Mouse (Mus musculus): ENCODE measurements at regions not wholly inside any gene's neighbourhood (a gene's known extent, or its start where the extent isn't known, plus 50 kb on each side); places are given as distances from the start of the nearest gene placed in this dataset.
"Not testable (repeated sequence)": the region's sequence is repeated elsewhere in the genome, so short reads cannot be mapped to it uniquely, and the experiment has no call there.

DNA sequence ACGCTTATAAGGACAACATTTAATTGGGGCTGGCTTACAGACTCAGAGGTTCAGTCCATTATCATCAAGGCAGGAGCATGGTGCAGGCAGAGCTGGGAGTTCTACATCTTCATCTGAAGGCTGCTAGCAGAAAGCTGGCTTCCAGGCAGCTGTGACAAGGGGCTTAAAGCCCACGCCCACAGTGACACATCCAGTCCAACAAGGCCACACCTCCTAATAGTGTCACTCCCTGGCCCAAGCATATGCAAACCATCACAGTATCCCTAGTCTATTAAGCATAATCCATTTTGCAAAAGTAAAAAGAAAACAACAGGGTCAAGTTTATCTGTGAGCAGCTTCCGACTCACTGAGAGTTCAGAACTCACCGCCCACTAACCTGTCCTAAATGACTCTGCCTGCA is 153.8 kb downstream of the Gxylt1 start:
- Histone ChIP-seq H3K9ac (no peak overlapping the region), H3K4me3 (no peak overlapping the region), H3K27ac (no peak overlapping the region), H3K36me3 (no peaks in the 10 kb centered on the region), H3K9me3 (no peaks in the 10 kb centered on the region), H3K4me2 (no peak overlapping the region), H3K4me1 (replicated peaks) (peaks cover 10% of the 10 kb centered on the region), H3K27me3 (0 out of 2 replicates have a peak, but pooled peaks cover 6% of the 10 kb centered on the region)
- 89% methylated on average over 4 of the region's 4 CpGs for WGBS
- no peak for ATAC-seq (ENCODE audit: low FRiP score)

DNA sequence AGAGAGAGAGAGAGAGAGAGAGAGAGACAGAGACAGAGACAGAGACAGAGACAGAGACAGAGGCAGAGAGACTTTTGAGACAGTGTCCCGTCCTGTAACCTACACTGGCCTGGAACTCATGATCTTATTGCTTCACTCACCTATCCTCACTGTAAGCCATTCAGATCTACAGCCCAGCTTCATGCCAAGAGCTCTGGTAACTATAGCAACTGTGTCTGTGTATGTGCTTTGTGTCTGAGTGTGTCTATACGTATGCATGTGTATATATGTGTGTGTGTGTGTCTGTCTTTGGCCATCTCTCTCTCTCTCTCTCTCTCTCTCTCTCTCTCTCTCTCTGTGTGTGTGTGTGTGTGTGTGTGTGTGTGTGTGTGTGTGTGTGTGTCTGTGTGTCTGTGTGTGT is 157.2 kb downstream of the Gxylt1 start:
- H3K9me3 ChIP-seq, H3K4me2 ChIP-seq: not testable (repeated sequence)

DNA sequence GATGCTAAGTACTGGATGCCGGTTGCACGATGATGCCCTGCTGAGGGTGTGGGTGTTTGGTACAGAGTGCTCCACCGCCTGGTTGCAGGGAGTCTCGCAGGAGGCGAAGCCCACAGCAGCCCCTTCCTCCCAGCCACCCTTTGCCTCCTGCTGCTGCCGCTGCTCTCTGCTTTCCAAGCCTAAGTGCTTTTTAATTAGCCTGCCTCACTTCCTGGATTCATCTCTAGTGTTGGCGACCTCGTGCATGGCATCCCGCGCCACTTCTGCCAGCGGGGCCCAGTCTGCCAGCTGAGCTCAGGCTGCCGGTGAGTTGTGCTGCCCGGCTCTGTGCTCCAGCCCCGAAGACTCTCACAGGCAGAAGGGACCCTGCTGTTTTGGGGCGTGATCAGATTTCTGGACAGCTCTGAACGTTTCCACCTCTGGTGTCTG is 159.3 kb downstream of the Gxylt1 start:
- Histone ChIP-seq H3K4me2 (peak overlapping the region; percentile 41), H3K36me3 (no peaks in the 10 kb centered on the region), H3K9ac (0 out of 2 replicates have a peak overlapping the region, but pooled peaks have one; percentile 26), H3K27me3 (0 out of 2 replicates have a peak, but pooled peaks cover 2% of the 10 kb centered on the region), H3K27ac (peak overlapping the region; percentile 72), H3K4me3 (peak overlapping the region; percentile 17), H3K9me3 (no peaks in the 10 kb centered on the region), H3K4me1 (replicated peaks) (peaks cover 14% of the 10 kb centered on the region)
- WGBS = 4% methylated on average over 16 of the region's 16 CpGs
- peak; percentile 86 for ATAC-seq (ENCODE audit: low FRiP score)

More for the DNA sequence above, 157.2 kb downstream of the Gxylt1 start:
- H3K9ac ChIP-seq; H3K36me3 ChIP-seq; H3K27me3 ChIP-seq; H3K4me3 ChIP-seq; H3K27ac ChIP-seq; ATAC-seq (ENCODE audit: low FRiP score): not testable (repeated sequence)
- H3K4me1 ChIP-seq (replicated peaks) = peaks cover 14% of the 10 kb centered on the region
- 64% methylated on average over 2 of the region's 2 CpGs for WGBS

DNA sequence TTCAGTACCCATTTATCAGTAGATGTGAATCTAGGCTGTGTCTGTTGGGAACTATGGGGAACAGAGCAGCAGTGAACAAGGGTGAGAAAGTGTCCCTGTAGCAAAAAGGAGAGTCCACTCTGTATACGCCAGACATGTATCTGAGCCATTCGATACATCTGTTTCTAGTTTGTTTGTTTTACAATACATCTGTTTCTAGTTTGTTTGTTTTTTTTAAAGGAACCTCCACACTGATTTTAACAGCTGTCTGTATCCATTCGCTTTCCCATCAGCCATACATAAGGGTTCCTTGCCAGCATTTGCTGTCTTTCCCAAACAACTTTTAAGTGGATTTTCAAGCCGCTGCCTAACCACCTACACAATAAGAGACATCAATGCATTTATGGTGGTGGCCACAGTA is 170.0 kb downstream of the Gxylt1 start:
- Histone ChIP-seq H3K4me1 (replicated peaks) (no peaks in the 10 kb centered on the region), H3K9me3 (no peaks in the 10 kb centered on the region), H3K27me3 (no peaks in the 10 kb centered on the region), H3K4me3 (no peak overlapping the region), H3K4me2 (no peak overlapping the region), H3K27ac (no peak overlapping the region), H3K9ac (no peak overlapping the region), H3K36me3 (no peaks in the 10 kb centered on the region)
- ATAC-seq (ENCODE audit: low FRiP score) = no peak
- 84% methylated on average over 4 of the region's 4 CpGs for WGBS

DNA sequence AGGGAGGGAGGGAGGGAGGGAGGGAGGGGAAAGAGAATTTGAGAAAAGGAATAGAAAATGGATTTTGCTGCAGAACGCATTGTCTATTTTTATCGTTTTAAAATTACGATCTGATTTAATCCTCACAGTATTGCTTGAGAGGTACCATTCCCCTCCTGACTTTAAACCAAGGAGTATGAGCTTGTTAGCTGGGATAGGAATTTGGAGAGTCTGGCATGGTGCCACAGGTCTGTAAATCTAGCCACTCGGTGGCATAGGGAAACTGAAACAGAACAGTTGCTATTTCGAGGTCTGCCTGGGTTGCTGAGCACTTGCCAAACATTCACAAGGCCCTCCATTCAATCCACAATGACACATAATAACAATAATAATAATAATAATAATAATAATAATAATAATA is 171.6 kb downstream of the Gxylt1 start:
- ATAC-seq (ENCODE audit: low FRiP score) = no peak
- 83% methylated on average over 5 of the region's 5 CpGs for WGBS

DNA sequence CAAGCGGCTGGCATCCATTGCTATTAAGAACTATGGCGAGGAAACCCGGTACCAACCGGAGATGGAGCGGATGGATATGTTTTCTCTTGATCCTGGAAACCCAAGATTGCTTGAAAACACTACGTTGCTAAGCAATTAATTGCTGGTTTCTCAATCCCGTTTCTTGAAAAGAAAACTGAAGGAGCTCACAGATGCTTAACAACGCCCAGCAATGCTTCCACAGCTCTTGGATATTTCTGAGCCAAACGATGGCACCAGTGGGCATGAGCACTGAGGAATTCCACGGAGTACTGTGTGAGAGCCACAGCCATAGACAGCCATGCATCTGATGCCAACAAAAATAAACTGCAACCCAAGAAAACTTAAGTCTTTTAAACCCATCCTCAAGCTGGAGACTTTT is 173.1 kb downstream of the Gxylt1 start:
- ATAC-seq (ENCODE audit: low FRiP score) = no peak
- H3K4me2 ChIP-seq = no peak overlapping the region
- 92% methylated on average over 10 of the region's 10 CpGs for WGBS
- H3K27me3 ChIP-seq = no peaks in the 10 kb centered on the region
- no peak overlapping the region for H3K9ac ChIP-seq
- no peak overlapping the region for H3K27ac ChIP-seq
- no peaks in the 10 kb centered on the region for H3K4me1 ChIP-seq (replicated peaks)
- H3K36me3 ChIP-seq = no peaks in the 10 kb centered on the region
- no peaks in the 10 kb centered on the region for H3K9me3 ChIP-seq
- no peak overlapping the region for H3K4me3 ChIP-seq

More for the DNA sequence above, 171.6 kb downstream of the Gxylt1 start:
- no peak overlapping the region for H3K4me3 ChIP-seq
- H3K36me3 ChIP-seq = no peaks in the 10 kb centered on the region
- no peak overlapping the region for H3K9ac ChIP-seq
- H3K9me3 ChIP-seq = no peaks in the 10 kb centered on the region
- H3K27me3 ChIP-seq = no peaks in the 10 kb centered on the region
- no peaks in the 10 kb centered on the region for H3K4me1 ChIP-seq (replicated peaks)
- no peak overlapping the region for H3K27ac ChIP-seq
- H3K4me2 ChIP-seq = no peak overlapping the region

DNA sequence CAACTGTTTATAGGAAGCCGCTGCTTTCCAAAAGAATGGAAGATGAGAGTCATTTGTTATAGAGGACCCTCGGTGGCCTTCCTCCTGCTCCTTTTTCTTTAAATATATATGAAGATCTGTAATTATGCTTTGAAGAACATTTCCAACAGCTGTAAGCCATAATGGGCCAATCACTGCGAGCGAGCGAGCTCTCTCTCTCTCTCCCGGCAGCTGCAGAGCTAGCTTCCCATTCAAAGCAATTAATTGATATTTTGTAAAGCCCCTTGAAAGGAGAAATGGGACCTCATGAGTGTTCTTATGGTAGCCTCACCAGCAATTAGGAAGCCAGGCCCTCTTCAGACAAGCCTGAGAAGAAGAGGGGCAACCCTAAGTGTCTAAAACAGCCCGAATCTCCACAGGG is 174.1 kb downstream of the Gxylt1 start:
- H3K4me2 ChIP-seq = no peak overlapping the region
- no peak for ATAC-seq (ENCODE audit: low FRiP score)
- H3K9me3 ChIP-seq = no peaks in the 10 kb centered on the region
- no peak overlapping the region for H3K27ac ChIP-seq
- 79% methylated on average over 7 of the region's 7 CpGs for WGBS
- H3K4me3 ChIP-seq = no peak overlapping the region
- no peak overlapping the region for H3K9ac ChIP-seq
- no peaks in the 10 kb centered on the region for H3K4me1 ChIP-seq (replicated peaks)
- H3K27me3 ChIP-seq = no peaks in the 10 kb centered on the region
- H3K36me3 ChIP-seq = no peaks in the 10 kb centered on the region

DNA sequence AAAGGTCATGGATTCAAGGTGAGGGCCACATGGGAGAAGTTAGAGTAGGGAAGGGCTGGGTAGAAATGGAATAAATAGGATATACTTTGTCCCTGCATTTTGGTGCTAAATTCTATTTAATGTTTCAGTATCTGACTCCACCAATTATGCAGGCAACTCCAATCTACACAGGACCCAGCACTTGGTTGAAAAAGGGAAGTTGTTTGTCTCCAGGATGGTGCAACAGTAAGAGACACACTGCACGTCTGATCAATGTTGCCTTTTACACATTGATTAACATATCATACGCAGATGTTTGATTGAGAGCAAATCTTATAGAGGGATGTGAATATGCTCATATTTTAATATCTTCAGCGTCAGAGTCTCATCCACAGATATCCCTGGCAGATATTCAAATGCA is 175.1 kb downstream of the Gxylt1 start:
- H3K4me1 ChIP-seq (replicated peaks) = 0 out of 2 replicates have a peak, but pooled peaks cover under 1% of the 10 kb centered on the region
- H3K9me3 ChIP-seq = no peaks in the 10 kb centered on the region
- H3K27ac ChIP-seq = no peak overlapping the region
- WGBS = 81% methylated on average over 3 of the region's 3 CpGs
- H3K9ac ChIP-seq = no peak overlapping the region
- H3K4me2 ChIP-seq = no peak overlapping the region
- H3K4me3 ChIP-seq = no peak overlapping the region
- H3K27me3 ChIP-seq = no peaks in the 10 kb centered on the region
- no peaks in the 10 kb centered on the region for H3K36me3 ChIP-seq
- no peak for ATAC-seq (ENCODE audit: low FRiP score)

DNA sequence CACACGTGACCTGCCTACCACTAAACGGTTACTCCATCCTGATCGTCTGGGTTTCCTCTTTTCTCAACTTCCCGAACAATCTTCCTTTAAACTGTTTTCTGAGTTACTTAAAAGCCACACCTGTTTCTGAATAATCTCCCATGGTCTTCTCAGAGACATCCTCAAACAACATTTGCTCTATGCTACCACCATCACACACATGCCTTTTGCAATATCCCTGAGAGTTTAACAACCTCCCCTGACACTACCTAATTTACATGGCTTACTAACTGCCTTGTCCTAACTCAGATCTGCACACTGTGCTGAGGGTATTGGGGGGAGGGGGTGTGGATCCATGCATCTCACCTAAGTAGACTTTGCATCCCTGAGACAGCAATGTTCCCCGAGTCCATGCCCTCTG is 178.6 kb downstream of the Gxylt1 start:
- Histone ChIP-seq H3K27ac (no peak overlapping the region), H3K27me3 (no peaks in the 10 kb centered on the region), H3K4me1 (replicated peaks) (peaks cover 3% of the 10 kb centered on the region; the same call in 1 of the 2 replicates), H3K4me2 (no peak overlapping the region), H3K9ac (no peak overlapping the region), H3K9me3 (no peaks in the 10 kb centered on the region), H3K4me3 (no peak overlapping the region), H3K36me3 (no peaks in the 10 kb centered on the region)
- WGBS = 91% methylated on average over 5 of the region's 5 CpGs
- ATAC-seq (ENCODE audit: low FRiP score) = no peak

DNA sequence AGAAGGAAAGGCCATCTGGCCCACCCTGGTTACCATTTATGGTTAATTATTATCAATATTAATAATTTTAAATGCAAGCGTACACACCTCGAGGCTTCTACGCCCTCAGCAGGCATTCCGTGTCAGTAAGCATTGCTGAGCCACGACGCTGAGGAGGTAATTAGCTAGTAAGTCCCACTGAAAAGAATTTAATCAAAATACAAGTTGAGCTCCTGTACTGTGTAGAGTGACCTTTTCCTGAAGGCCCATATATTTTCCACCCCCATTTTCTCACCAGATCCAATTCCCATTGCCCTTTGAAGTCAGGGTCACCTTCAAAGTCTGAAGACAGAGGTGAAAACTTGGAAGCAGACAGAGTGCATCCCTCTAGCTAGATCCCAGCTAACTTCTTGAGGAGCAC is 179.8 kb downstream of the Gxylt1 start:
- no peaks in the 10 kb centered on the region for H3K36me3 ChIP-seq
- ATAC-seq (ENCODE audit: low FRiP score) = no peak
- peaks cover 3% of the 10 kb centered on the region; the same call in 1 of the 2 replicates for H3K4me1 ChIP-seq (replicated peaks)
- H3K4me2 ChIP-seq = no peak overlapping the region
- H3K27me3 ChIP-seq = no peaks in the 10 kb centered on the region
- WGBS = 63% methylated on average over 6 of the region's 6 CpGs
- no peak overlapping the region for H3K27ac ChIP-seq
- H3K4me3 ChIP-seq = no peak overlapping the region
- no peak overlapping the region for H3K9ac ChIP-seq
- no peaks in the 10 kb centered on the region for H3K9me3 ChIP-seq

DNA sequence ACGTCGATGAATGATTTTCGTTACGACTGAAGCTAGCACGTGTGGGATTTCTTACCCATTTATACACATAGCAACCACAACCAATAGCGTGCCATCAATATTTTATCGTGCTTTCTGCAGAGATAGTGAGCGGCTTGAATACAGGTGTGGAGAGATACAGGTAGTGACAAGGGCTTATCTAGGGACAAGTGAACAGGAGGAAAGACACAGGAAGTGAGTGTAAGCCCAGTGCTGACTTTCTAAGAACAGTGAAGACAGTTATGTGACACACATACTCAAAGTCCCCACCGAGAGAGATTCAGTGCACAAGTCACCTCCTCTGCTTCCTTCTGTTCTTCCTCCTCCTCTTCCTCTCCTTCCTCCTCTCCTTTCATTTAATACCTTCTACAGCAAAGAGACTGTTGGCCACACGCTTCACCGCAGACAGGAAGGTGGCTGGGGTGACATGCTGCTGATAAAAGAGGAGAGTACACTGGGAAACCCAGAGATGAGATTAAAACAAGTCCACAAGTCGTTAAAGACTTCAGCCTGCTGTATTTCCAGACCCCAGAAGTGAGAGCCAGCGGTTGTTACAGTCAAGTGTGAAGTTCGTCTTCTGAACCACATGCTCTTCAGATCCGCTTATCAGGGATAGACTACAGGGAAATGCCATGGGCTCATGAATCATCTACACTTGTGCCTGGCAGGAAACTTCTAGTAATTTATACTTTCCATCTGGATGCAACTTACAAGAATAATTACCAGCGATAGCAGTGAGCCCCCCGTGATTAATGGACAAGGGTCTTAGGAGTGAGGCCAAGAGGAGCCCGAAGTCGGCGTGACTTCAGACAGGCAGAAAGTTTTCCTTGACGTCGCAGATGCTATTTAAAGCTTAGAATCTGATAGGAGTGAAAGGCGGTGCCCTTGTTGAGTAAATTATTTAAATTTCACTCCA is 180.5 kb downstream of the Gxylt1 start:
- no peak overlapping the region for H3K4me3 ChIP-seq
- H3K36me3 ChIP-seq = no peaks in the 10 kb centered on the region
- H3K27me3 ChIP-seq = no peaks in the 10 kb centered on the region
- ATAC-seq (ENCODE audit: low FRiP score) = no peak
- H3K9me3 ChIP-seq = no peaks in the 10 kb centered on the region
- H3K27ac ChIP-seq = no peak overlapping the region
- H3K4me2 ChIP-seq = no peak overlapping the region
- H3K4me1 ChIP-seq (replicated peaks) = peaks cover 3% of the 10 kb centered on the region; the same call in 1 of the 2 replicates
- H3K9ac ChIP-seq = no peak overlapping the region
- WGBS = 81% methylated on average over 23 of the region's 23 CpGs

DNA sequence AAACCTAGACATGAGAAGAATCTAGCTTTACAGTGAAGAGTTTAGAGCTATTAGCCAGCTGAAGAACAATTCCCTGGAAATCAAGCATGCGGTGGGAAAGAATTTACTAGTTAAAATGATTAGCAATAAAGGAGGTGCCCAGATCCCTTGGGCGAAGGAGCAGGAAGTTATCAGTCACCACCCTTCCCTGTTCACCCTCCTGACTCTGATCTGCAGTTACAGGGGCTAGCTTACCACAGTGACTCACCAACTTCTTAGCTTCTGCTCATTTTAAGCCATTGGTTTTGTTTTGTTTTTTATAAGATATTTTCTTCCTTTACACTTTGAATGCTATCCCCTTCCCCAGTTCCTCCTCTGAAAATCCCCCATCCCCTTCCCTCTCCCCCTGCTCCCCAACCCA is 183.6 kb downstream of the Gxylt1 start:
- H3K36me3 ChIP-seq = no peaks in the 10 kb centered on the region
- 85% methylated on average over 2 of the region's 2 CpGs for WGBS
- H3K9me3 ChIP-seq = no peaks in the 10 kb centered on the region
- H3K9ac ChIP-seq = no peak overlapping the region
- H3K4me2 ChIP-seq = no peak overlapping the region
- peaks cover 3% of the 10 kb centered on the region; the same call in 1 of the 2 replicates for H3K4me1 ChIP-seq (replicated peaks)
- H3K27ac ChIP-seq = no peak overlapping the region
- no peak overlapping the region for H3K4me3 ChIP-seq
- no peak for ATAC-seq (ENCODE audit: low FRiP score)
- H3K27me3 ChIP-seq = no peaks in the 10 kb centered on the region

DNA sequence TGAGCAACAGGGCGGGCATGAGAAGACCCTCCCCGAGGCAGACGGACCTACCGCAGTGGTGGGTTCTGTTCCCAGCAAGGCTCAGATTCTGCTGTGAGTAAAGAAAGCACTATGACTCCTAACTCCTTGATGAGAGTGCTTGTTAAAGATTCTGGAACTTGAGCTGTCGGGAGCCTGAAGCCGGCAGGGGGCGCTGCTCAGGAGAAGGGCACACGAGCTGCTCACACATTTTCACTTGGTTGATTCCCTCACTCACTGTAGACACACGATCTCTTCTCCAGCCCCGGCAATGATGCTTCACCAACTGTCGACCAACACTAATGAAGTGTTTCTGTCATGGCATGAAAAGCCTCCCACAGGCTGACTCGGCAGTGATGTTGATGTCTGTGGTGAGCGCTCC is 185.6 kb downstream of the Gxylt1 start:
- Histone ChIP-seq H3K9me3 (no peaks in the 10 kb centered on the region), H3K4me3 (no peak overlapping the region), H3K27me3 (no peaks in the 10 kb centered on the region), H3K27ac (no peak overlapping the region), H3K9ac (no peak overlapping the region), H3K4me1 (replicated peaks) (peaks cover 9% of the 10 kb centered on the region), H3K36me3 (no peaks in the 10 kb centered on the region), H3K4me2 (no peak overlapping the region)
- ATAC-seq (ENCODE audit: low FRiP score) = no peak
- WGBS = 34% methylated on average over 13 of the region's 13 CpGs
